Mouse (Mus musculus): ENCODE results near the gene Cd3eap.
A peak's percentile ranks its signal among the peaks of the same experiment; 100 is the strongest.

- TF ChIP-seq CTCF (IDR thresholded peaks at IDR 0.05; ENCODE audit: low read depth) (0 out of 2 replicates have a peak, but pooled peaks have one; percentile 8), EP300 (IDR thresholded peaks at IDR 0.05; ENCODE audit: low read depth) (no peak)
These were observed 22.9 kb upstream of the Cd3eap start for GRCm38 (mm10) chr7:19382166-19382541.
